ENCODE assay signal across 36 mouse cellular contexts in the genomic region with DNA sequence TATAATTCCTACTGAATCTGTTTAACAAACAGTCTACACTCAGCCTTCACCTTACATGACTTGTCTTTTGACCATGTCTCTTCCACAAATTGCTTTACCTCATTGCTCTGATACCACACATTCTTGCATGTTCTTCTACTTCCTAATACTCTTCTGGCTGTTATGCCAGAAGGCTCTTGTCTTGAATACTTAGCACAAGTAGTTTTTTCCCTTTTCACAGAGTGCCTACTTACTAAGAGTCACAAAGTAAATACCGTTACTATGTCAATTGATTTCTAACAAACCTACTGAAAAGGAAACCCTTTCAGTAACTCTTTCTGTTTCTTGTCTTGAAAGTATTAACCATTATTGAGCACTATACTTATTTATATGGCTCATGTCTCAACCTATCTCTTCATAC.
"Had no signal": no experiment of that assay in that cellular context is flagged by ENCODE, and none has a peak within 500 bp of the region (broad histone marks: within the 10 kb centered on the region; RNA-seq: fewer than 3 reads in every experiment).

No protein-coding gene starts in this region.

- H3K4me1 ChIP-seq: heart, embryonic 10.5 days; heart, embryonic 12.5 days; heart, embryonic 13.5 days; heart, embryonic 15.5 days; hindbrain, embryonic 10.5 days; hindbrain, embryonic 12.5 days; hindbrain, embryonic 13.5 days; hindbrain, embryonic 15.5 days; intestine, embryonic 15.5 days; kidney, embryonic 15.5 days had no signal

- H3K4me3 ChIP-seq: heart, adult 2 months; heart, embryonic 10.5 days; heart, embryonic 12.5 days; heart, embryonic 13.5 days; heart, embryonic 15.5 days; hindbrain, embryonic 10.5 days; hindbrain, embryonic 12.5 days; hindbrain, embryonic 13.5 days; hindbrain, embryonic 15.5 days; intestine, embryonic 15.5 days; kidney, embryonic 15.5 days; layer of hippocampus, adult 2 months had no signal

- H3K9ac ChIP-seq: heart, embryonic 12.5 days; heart, embryonic 13.5 days; heart, embryonic 15.5 days; hindbrain, embryonic 12.5 days; hindbrain, embryonic 13.5 days; hindbrain, embryonic 14.5 days; hindbrain, embryonic 15.5 days; intestine, embryonic 15.5 days; kidney, embryonic 15.5 days had no signal

- H3K27me3 ChIP-seq: heart, embryonic 12.5 days; heart, embryonic 13.5 days; heart, embryonic 15.5 days; hindbrain, embryonic 12.5 days; hindbrain, embryonic 13.5 days; hindbrain, embryonic 15.5 days; intestine, embryonic 15.5 days; kidney, embryonic 15.5 days had no signal

- H3K9me3 ChIP-seq: heart, embryonic 10.5 days; heart, embryonic 12.5 days; heart, embryonic 13.5 days; heart, embryonic 15.5 days; hindbrain, embryonic 10.5 days; hindbrain, embryonic 12.5 days; hindbrain, embryonic 13.5 days; intestine, embryonic 15.5 days; kidney, embryonic 15.5 days had no signal

- H3K36me3 ChIP-seq: heart, embryonic 10.5 days; heart, embryonic 12.5 days; heart, embryonic 13.5 days; heart, embryonic 15.5 days; hindbrain, embryonic 10.5 days; hindbrain, embryonic 12.5 days; hindbrain, embryonic 13.5 days; intestine, embryonic 15.5 days; kidney, embryonic 15.5 days had no signal

- DNase-seq: heart, adult 18-20 months; heart, adult 2 months; heart, postnatal 10 days; heart, postnatal 14 days; heart, postnatal 36 days; heart, postnatal 4 days; kidney, adult 11 months; kidney, adult 18-20 months; kidney, adult 2 months; kidney, adult 8-10 months; kidney, adult 9 months; kidney, postnatal 10 days; kidney, postnatal 14 days; kidney, postnatal 25 days; kidney, postnatal 36 days; kidney, postnatal 4 days; layer of hippocampus, adult 9-11 months had no signal

- H3K4me2 ChIP-seq: heart, embryonic 11.5 days; heart, embryonic 12.5 days; heart, embryonic 13.5 days; heart, embryonic 15.5 days; hindbrain, embryonic 12.5 days; hindbrain, embryonic 13.5 days; hindbrain, embryonic 14.5 days; hindbrain, embryonic 15.5 days; intestine, embryonic 15.5 days; kidney, embryonic 15.5 days had no signal

- H3K27ac ChIP-seq: heart, adult 2 months; heart, embryonic 10.5 days; heart, embryonic 13.5 days; heart, embryonic 15.5 days; hindbrain, embryonic 10.5 days; hindbrain, embryonic 12.5 days; hindbrain, embryonic 13.5 days; hindbrain, embryonic 14.5 days; hindbrain, embryonic 15.5 days; hindbrain, postnatal 0 days; intestine, embryonic 15.5 days; kidney, embryonic 15.5 days; kidney, postnatal 0 days; layer of hippocampus, adult 2 months had no signal

- ATAC-seq: hindbrain, embryonic 16.5 days; hindbrain, postnatal 0 days; inflammation-experienced regulatory T-cells, adult 6 months; intestine, embryonic 15.5 days; intestine, embryonic 16.5 days; intestine, postnatal 0 days had no signal
